Mouse (Mus musculus) CD4-positive helper T cell, adult 2 months (primary cell): ENCODE results near the gene Fntb.
A peak's percentile ranks its signal among the peaks of the same experiment; 100 is the strongest.

ENCODE experiments used
- DNase-seq: peaks from one replicate; pipeline ENCODE4 v3.0.0-alpha.2; 2012; ENCODE audit warnings: low read depth, missing footprints, low spot score

The Fntb gene

GRCm38 (mm10) chr12:76954698-76955423, 189.5 kb downstream of the Fntb start:
- no peak for DNase-seq

GRCm38 (mm10) chr12:76957688-76958087, 192.3 kb downstream of the Fntb start:
- DNase-seq = peak; percentile 84

- peak; percentile 39 for DNase-seq
Observed at GRCm38 (mm10) chr12:76961052-76961931, 195.9 kb downstream of the Fntb start.

- DNase-seq = peak; percentile 99
Observed at GRCm38 (mm10) chr12:76961932-76962891, 196.8 kb downstream of the Fntb start, which contains the start of gene Max. TSS of gene Max (minus strand) at chr12:76962201.

- DNase-seq = no peak
Observed at GRCm38 (mm10) chr12:76965089-76965488, 199.7 kb downstream of the Fntb start.

- DNase-seq = no peak
Observed at GRCm38 (mm10) chr12:76965876-76966275, 200.5 kb downstream of the Fntb start.
